In genomic region chr19:36261819-36262218, GRCm38 (mm10) we compare ENCODE assay signal across 19 mouse cellular contexts.
A peak's percentile ranks its signal among the peaks of the same experiment; 100 is the strongest.
DNase-seq lines count a peak whose midpoint lies in the region; TF ChIP-seq lines count a peak whose summit lies in the region.
"Had no signal": no experiment of that assay in that cellular context is flagged by ENCODE, and none has a peak within 500 bp of the region (broad histone marks: within the 10 kb centered on the region; RNA-seq: fewer than 3 reads in every experiment).

No protein-coding gene starts in this region.

- TF ChIP-seq POLR2A in myocyte (IDR thresholded peaks at IDR 0.05; ENCODE audit: insufficient read length, low read depth), result no peak

- no peaks in the 10 kb centered on the region for H3K27me3 ChIP-seq in heart, embryonic 10.5 days (ENCODE audit: insufficient read depth, poor library complexity, severe bottlenecking)
- H3K27me3 ChIP-seq in myocyte (ENCODE audit: control insufficient read depth, insufficient read depth, insufficient read length), result no peaks in the 10 kb centered on the region
- H3K27me3 ChIP-seq: CH12.LX; embryonic facial prominence, embryonic 12.5 days; Patski had no signal

- H3K9me3 ChIP-seq in heart, embryonic 10.5 days, result no peaks in the 10 kb centered on the region
- H3K9me3 ChIP-seq: embryonic facial prominence, embryonic 10.5 days; embryonic facial prominence, embryonic 12.5 days; G1E had no signal

- H3K4me3 ChIP-seq in heart, embryonic 10.5 days, result no peak overlapping the region
- H3K4me3 ChIP-seq in myocyte, result no peak overlapping the region
- H3K4me3 ChIP-seq: embryonic facial prominence, embryonic 10.5 days; embryonic facial prominence, embryonic 12.5 days had no signal

- no peak overlapping the region for H3K4me2 ChIP-seq in myocyte (ENCODE audit: low read depth)
- H3K4me2 ChIP-seq: embryonic facial prominence, embryonic 12.5 days had no signal

- H3K36me3 ChIP-seq in heart, embryonic 10.5 days, result no peaks in the 10 kb centered on the region
- H3K36me3 ChIP-seq in myocyte (ENCODE audit: control insufficient read depth, insufficient read depth), result no peaks in the 10 kb centered on the region
- H3K36me3 ChIP-seq: embryonic facial prominence, embryonic 10.5 days; embryonic facial prominence, embryonic 12.5 days; G1E had no signal

- peaks cover 41% of the 10 kb centered on the region for H3K4me1 ChIP-seq in heart, embryonic 10.5 days
- H3K4me1 ChIP-seq: embryonic facial prominence, embryonic 12.5 days had no signal

- H3ac ChIP-seq in myocyte (ENCODE audit: control insufficient read depth, insufficient read length), result no peak overlapping the region

- H3K27ac ChIP-seq in heart, embryonic 10.5 days, result 0 out of 2 replicates have a peak overlapping the region, but pooled peaks have one; percentile 29
- H3K27ac ChIP-seq: embryonic facial prominence, embryonic 10.5 days; embryonic facial prominence, embryonic 12.5 days had no signal

- 86% methylated on average over 5 of the region's 5 CpGs for WGBS in heart, embryonic 10.5 days

- peak; percentile 29 for DNase-seq in heart, adult 11 months
- no peak for DNase-seq in heart, postnatal 14 days
- no peak for DNase-seq in heart, embryonic 10.5 days (ENCODE audit: low spot score)
- DNase-seq in heart, postnatal 25 days (ENCODE audit: low spot score), result no peak
- DNase-seq: adrenal gland, adult 8-10 months; adrenal gland, postnatal 14 days; adrenal gland, postnatal 36 days; B cell, adult 2 months; cerebellum, adult 11-12 months; cerebellum, adult 2 months; cerebellum, adult 9-10 months; cerebellum, postnatal 10 days; cerebellum, postnatal 25 days had no signal

- H3K79me2 ChIP-seq in myocyte (ENCODE audit: control insufficient read depth, insufficient read depth), result no peaks in the 10 kb centered on the region

- intact Hi-C loops in heart, postnatal 14 days (cut with DNase I), result no loop called here
- intact Hi-C loops in heart, postnatal 25 days (cut with DNase I), result loop anchor here (2.0 to 10.0 kb wide), 4 partner anchors 80 to 173 kb away; partner anchors contain the start of gene Ankrd1

TF ChIP-seq in myocyte, 11 proteins besides CTCF, POLR2A, EP300 and RAD21:
- TF ChIP-seq MYOG (IDR thresholded peaks at IDR 0.05; ENCODE audit: control insufficient read depth in 1 of 3, insufficient read depth in 1 of 3, insufficient read length in 2 of 3, low read depth in 2 of 3) (peak in 2 of 3 experiments; percentile 22 to 39), MYOD1 (IDR thresholded peaks at IDR 0.05; ENCODE audit: control insufficient read depth in 1 of 3, insufficient read length in 2 of 3, low read depth in 2 of 3) (peak in 2 of 3 experiments; percentile 50 to 51), CEBPB (IDR thresholded peaks at IDR 0.05; ENCODE audit: insufficient read depth, poor library complexity, severe bottlenecking) (no peak), TCF3 (IDR thresholded peaks at IDR 0.05; ENCODE audit: insufficient read length, low read depth) (no peak), TCF12 (IDR thresholded peaks at IDR 0.05; ENCODE audit: insufficient read depth, poor library complexity, severe bottlenecking) (no peak)
